Mouse (Mus musculus) myocyte (in vitro differentiated cells): ENCODE measurements at regions not wholly inside any gene's neighbourhood (a gene's known extent, or its start where the extent isn't known, plus 50 kb on each side); places are given as distances from the start of the nearest gene placed in this dataset.

Experiments used
- H3K27me3 ChIP-seq: one replicate; pipeline ENCODE4 v1.6.1; 2011; ENCODE audit not compliant: control insufficient read depth, insufficient read depth, insufficient read length
- H3K36me3 ChIP-seq: one replicate; pipeline ENCODE4 v1.6.1; 2011; ENCODE audit not compliant: control insufficient read depth, insufficient read depth
- H3K4me2 ChIP-seq: one replicate; pipeline ENCODE4 v1.6.1; 2011; ENCODE audit warnings: low read depth, control low read depth
- H3K4me3 ChIP-seq: one replicate; pipeline ENCODE4 v1.5.1; 2011; ENCODE audit warnings: mild to moderate bottlenecking, control low read depth, moderate library complexity
- H3K79me2 ChIP-seq: one replicate; pipeline ENCODE4 v1.6.1; 2011; ENCODE audit not compliant: control insufficient read depth, insufficient read depth
- H3ac ChIP-seq: one replicate; pipeline ENCODE4 v1.6.1; 2011; ENCODE audit not compliant: control insufficient read depth, insufficient read length
- CEBPB ChIP-seq: IDR thresholded peaks from 2 replicates; pipeline ENCODE4 v1.6.1; 2011; ENCODE audit warnings: mild to moderate bottlenecking, moderate library complexity; ENCODE audit not compliant: poor library complexity, insufficient read depth, severe bottlenecking
- E2F4 ChIP-seq: IDR thresholded peaks from one replicate; pipeline ENCODE4 v1.6.1; 2011; ENCODE audit warnings: mild to moderate bottlenecking, control low read depth, moderate library complexity; ENCODE audit not compliant: insufficient read depth
- MAX ChIP-seq: IDR thresholded peaks from one replicate; pipeline ENCODE4 v1.6.1; 2011; ENCODE audit warnings: low read depth, mild to moderate bottlenecking, control low read depth
- MYOD1 ChIP-seq, 3 experiments: IDR thresholded peaks; one replicate each; pipeline ENCODE4 v1.6.1; 2011; ENCODE audit warnings: control low read depth in 2 of 3, low read depth in 2 of 3, mild to moderate bottlenecking in 2 of 3, moderate library complexity in 1 of 3; ENCODE audit not compliant: insufficient read length in 2 of 3, control insufficient read depth in 1 of 3
- MYOG ChIP-seq, 3 experiments: IDR thresholded peaks; one replicate each; pipeline ENCODE4 v1.6.1; 2011; ENCODE audit warnings: control low read depth in 2 of 3, low read depth in 2 of 3, mild to moderate bottlenecking in 2 of 3; ENCODE audit not compliant: insufficient read length in 2 of 3, control insufficient read depth in 1 of 3, insufficient read depth in 1 of 3
- POLR2A ChIP-seq: IDR thresholded peaks from one replicate; pipeline ENCODE4 v1.6.1; 2011; ENCODE audit warnings: low read depth, mild to moderate bottlenecking, control low read depth, moderate library complexity; ENCODE audit not compliant: insufficient read length
- POLR2AphosphoS2 ChIP-seq: IDR thresholded peaks from one replicate; pipeline ENCODE4 v1.6.1; 2011; ENCODE audit warnings: low read depth, control low read depth; ENCODE audit not compliant: insufficient read length
- REST ChIP-seq: IDR thresholded peaks from one replicate; pipeline ENCODE4 v1.6.1; 2011; ENCODE audit warnings: mild to moderate bottlenecking, control low read depth, moderate library complexity; ENCODE audit not compliant: insufficient read depth, insufficient read length
- SRF ChIP-seq: IDR thresholded peaks from one replicate; pipeline ENCODE4 v1.6.1; 2011; ENCODE audit warnings: low read depth; ENCODE audit not compliant: control insufficient read depth, insufficient read length
- TCF12 ChIP-seq: IDR thresholded peaks from one replicate; pipeline ENCODE4 v1.6.1; 2011; ENCODE audit warnings: mild to moderate bottlenecking, control low read depth; ENCODE audit not compliant: poor library complexity, insufficient read depth, severe bottlenecking
- TCF3 ChIP-seq: IDR thresholded peaks from one replicate; pipeline ENCODE4 v1.6.1; 2011; ENCODE audit warnings: low read depth, control low read depth; ENCODE audit not compliant: insufficient read length
- USF1 ChIP-seq: IDR thresholded peaks from one replicate; pipeline ENCODE4 v1.6.1; 2011; ENCODE audit warnings: low read depth, mild to moderate bottlenecking, control low read depth, moderate library complexity

GRCm38 (mm10) chr2:116975601-116976431 lies 97.3 kb downstream of the Tmco5 start:
- Histone ChIP-seq H3K79me2 (no peaks in the 10 kb centered on the region), H3ac (peak overlapping the region; percentile 9), H3K36me3 (no peaks in the 10 kb centered on the region), H3K4me3 (peak overlapping the region; percentile 32), H3K27me3 (no peaks in the 10 kb centered on the region), H3K4me2 (peak overlapping the region; percentile 87)
- TF ChIP-seq MAX (no peak), REST (no peak), MYOD1 (IDR thresholded peaks at IDR 0.05; ENCODE audit: control insufficient read depth in 1 of 3, insufficient read length in 2 of 3, low read depth in 2 of 3) (no peak), TCF12 (no peak), E2F4 (no peak), SRF (no peak), CEBPB (no peak), POLR2AphosphoS2 (peak; percentile 35), USF1 (no peak), TCF3 (no peak), POLR2A (peak; percentile 71), MYOG (IDR thresholded peaks at IDR 0.05; ENCODE audit: control insufficient read depth in 1 of 3, insufficient read depth in 1 of 3, insufficient read length in 2 of 3, low read depth in 2 of 3) (peak in 1 of 3 experiments; percentile 32)

GRCm38 (mm10) chr2:116976432-116976750 lies 97.9 kb downstream of the Tmco5 start:
- Histone ChIP-seq H3K4me2 (peak overlapping the region; percentile 87), H3K79me2 (no peaks in the 10 kb centered on the region), H3K36me3 (no peaks in the 10 kb centered on the region), H3K4me3 (peak overlapping the region; percentile 32), H3ac (no peak overlapping the region), H3K27me3 (no peaks in the 10 kb centered on the region)
- TF ChIP-seq E2F4 (no peak), MAX (no peak), USF1 (no peak), POLR2AphosphoS2 (no peak), SRF (no peak), REST (no peak), TCF3 (no peak), MYOD1 (IDR thresholded peaks at IDR 0.05; ENCODE audit: control insufficient read depth in 1 of 3, insufficient read length in 2 of 3, low read depth in 2 of 3) (no peak), CEBPB (no peak), POLR2A (no peak), TCF12 (no peak), MYOG (IDR thresholded peaks at IDR 0.05; ENCODE audit: control insufficient read depth in 1 of 3, insufficient read depth in 1 of 3, insufficient read length in 2 of 3, low read depth in 2 of 3) (no peak)

- peak overlapping the region; percentile 87 for H3K4me2 ChIP-seq
- H3ac ChIP-seq: no peak overlapping the region
- H3K4me3 ChIP-seq: peak overlapping the region; percentile 32
- TF ChIP-seq POLR2AphosphoS2: no peak
- TF ChIP-seq TCF12: no peak
- no peak for TF ChIP-seq POLR2A
- no peak for TF ChIP-seq REST
- no peak for TF ChIP-seq SRF
- no peak for TF ChIP-seq MYOG (IDR thresholded peaks at IDR 0.05; ENCODE audit: control insufficient read depth in 1 of 3, insufficient read depth in 1 of 3, insufficient read length in 2 of 3, low read depth in 2 of 3)
- TF ChIP-seq USF1: no peak
- TF ChIP-seq MAX: no peak
- TF ChIP-seq TCF3: no peak
- TF ChIP-seq E2F4: no peak
- no peak for TF ChIP-seq MYOD1 (IDR thresholded peaks at IDR 0.05; ENCODE audit: control insufficient read depth in 1 of 3, insufficient read length in 2 of 3, low read depth in 2 of 3)
- no peak for TF ChIP-seq CEBPB
- no peaks in the 10 kb centered on the region for H3K36me3 ChIP-seq
- H3K79me2 ChIP-seq: no peaks in the 10 kb centered on the region
- no peaks in the 10 kb centered on the region for H3K27me3 ChIP-seq
These were observed 98.5 kb downstream of the Tmco5 start for GRCm38 (mm10) chr2:116976951-116977503.

GRCm38 (mm10) chr2:116977771-116978600 lies 99.5 kb downstream of the Tmco5 start:
- TF ChIP-seq USF1 (no peak), E2F4 (no peak)
- Histone ChIP-seq H3ac (no peak overlapping the region), H3K27me3 (no peaks in the 10 kb centered on the region), H3K4me3 (no peak overlapping the region), H3K4me2 (no peak overlapping the region), H3K36me3 (no peaks in the 10 kb centered on the region), H3K79me2 (no peaks in the 10 kb centered on the region)
